Mouse (Mus musculus) neural tube, embryonic 13.5 days (tissue): Measurements from ENCODE around the gene Dnaaf3. TPM values are rescaled to one million over a fixed set of nuclear protein-coding genes. Genes with fewer than 3 reads are reported as not detected.
"Not testable (repeated sequence)": the region's sequence is repeated elsewhere in the genome, so short reads cannot be mapped to it uniquely, and the experiment has no call there.

Experiments
- ATAC-seq: fragments of 200-750 bp; cut with Nextera tagmentation; 2 replicates; pipeline ENCODE4 v1.8.0; 2017; ENCODE audit warnings: low read depth, mild to moderate bottlenecking, moderate TSS enrichment, moderate library complexity
- H3K27ac ChIP-seq: fragments of 300-500 bp; sonication (generic); replicated peaks from 2 replicates; pipeline ENCODE4 v1.5.1; 2015; ENCODE audit warnings: moderate library complexity, mild to moderate bottlenecking, inconsistent platforms
- H3K27me3 ChIP-seq: fragments of 300-500 bp; sonication (generic); 2 replicates; pipeline ENCODE4 v1.6.1; 2015; ENCODE audit warnings: mild to moderate bottlenecking, inconsistent platforms
- H3K36me3 ChIP-seq: fragments of 300-500 bp; sonication (generic); 2 replicates; pipeline ENCODE4 v1.6.1; 2015; ENCODE audit warnings: mild to moderate bottlenecking, inconsistent platforms
- H3K4me1 ChIP-seq: fragments of 300-500 bp; sonication (generic); replicated peaks from 2 replicates; pipeline ENCODE4 v1.6.1; 2015; ENCODE audit warnings: inconsistent platforms
- H3K4me2 ChIP-seq: fragments of 300-500 bp; sonication (generic); 2 replicates; pipeline ENCODE4 v1.6.1; 2015; ENCODE audit warnings: inconsistent platforms, mild to moderate bottlenecking, moderate library complexity
- H3K4me3 ChIP-seq: fragments of 300-500 bp; sonication (generic); 2 replicates; pipeline ENCODE4 v1.5.1; 2015; ENCODE audit warnings: mild to moderate bottlenecking, inconsistent platforms
- H3K9ac ChIP-seq: fragments of 300-500 bp; sonication (generic); 2 replicates; pipeline ENCODE4 v1.6.1; 2015; ENCODE audit warnings: moderate library complexity, mild to moderate bottlenecking, inconsistent platforms
- H3K9me3 ChIP-seq: fragments of 300-500 bp; sonication (generic); 2 replicates; pipeline ENCODE4 v1.6.1; 2016; ENCODE audit warnings: inconsistent platforms
- WGBS: fragments of 180-500 bp; shearing (Covaris S2); methylation state at CpG from one replicate; pipeline ENCODE4 v1.1.7; 2015; 5-methylcytosine and 5-hydroxymethylcytosine counted together
- polyA plus RNA-seq: library from polyadenylated mRNA; unstranded; fragments of >200 nt; fragmentation: Nextera tagmentation; extraction: Ambion mirVana; gene quantifications from 2 replicates; pipeline ENCODE4 v1.2.1, GENCODE M21; 2015

Dnaaf3 gene
- 1.1 and 1.2 TPM in 2 replicates for polyA plus RNA-seq

- H3K9me3 ChIP-seq = no peaks in the 10 kb centered on the region
- H3K4me3 ChIP-seq = peak within 1 kb of the TSS; percentile 28
- peak within 1 kb of the TSS; percentile 51 for H3K4me2 ChIP-seq
- H3K27me3 ChIP-seq = peaks cover 28% of the 10 kb centered on the region
- H3K36me3 ChIP-seq = no peaks in the 10 kb centered on the region
- 0 out of 2 replicates have a peak within 1 kb of the TSS, but pooled peaks have one; percentile 34 for H3K9ac ChIP-seq
- 2% methylated on average over 28 of the region's 28 CpGs for WGBS
- peaks cover 10% of the 10 kb centered on the region for H3K4me1 ChIP-seq
- ATAC-seq = peak; percentile 61
- no peak within 1 kb of the TSS for H3K27ac ChIP-seq
Observed at GRCm38 (mm10) chr7:4532005-4532729, at the start of gene Dnaaf3. TSS of gene Dnaaf3 (minus strand) at chr7:4532453.

- not testable (repeated sequence) for H3K4me1 ChIP-seq, H3K36me3 ChIP-seq, ATAC-seq, H3K4me2 ChIP-seq, H3K9me3 ChIP-seq, H3K9ac ChIP-seq, H3K27ac ChIP-seq, H3K27me3 ChIP-seq, H3K4me3 ChIP-seq
- WGBS = 84% methylated on average over 3 of the region's 3 CpGs
Observed at GRCm38 (mm10) chr7:4581481-4581880, 49.2 kb upstream of the Dnaaf3 start.

GRCm38 (mm10) chr7:4572361-4572760 is 40.1 kb upstream of the Dnaaf3 start:
- H3K4me3 ChIP-seq, H3K27ac ChIP-seq, H3K36me3 ChIP-seq, ATAC-seq, H3K4me1 ChIP-seq, H3K4me2 ChIP-seq, H3K27me3 ChIP-seq, H3K9ac ChIP-seq, H3K9me3 ChIP-seq: not testable (repeated sequence)
- WGBS = 66% methylated on average over 2 of the region's 2 CpGs

DNA sequence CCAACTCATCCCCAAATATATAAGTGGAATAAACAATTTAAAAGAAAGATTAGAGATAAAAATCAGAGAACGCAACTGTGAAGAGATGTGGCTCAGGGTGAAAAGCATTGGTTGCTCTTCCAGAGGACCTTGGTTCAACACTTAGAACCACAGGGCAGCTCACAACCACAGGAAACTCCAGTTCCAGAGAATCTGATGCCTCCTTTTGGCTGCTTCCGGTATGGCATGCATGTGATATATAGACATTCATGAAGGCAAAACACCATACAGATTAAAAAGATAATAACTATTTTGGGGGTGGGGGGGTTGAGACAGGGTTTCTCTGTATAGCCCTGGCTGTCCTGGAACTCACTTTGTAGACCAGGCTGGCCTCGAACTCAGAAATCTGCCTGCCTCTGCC is 30.4 kb upstream of the Dnaaf3 start:
- Histone ChIP-seq H3K4me3 (no peak overlapping the region), H3K27me3 (no peaks in the 10 kb centered on the region; the same call in 1 of the 2 replicates), H3K4me1 (no peaks in the 10 kb centered on the region), H3K4me2 (no peak overlapping the region), H3K36me3 (no peaks in the 10 kb centered on the region), H3K9ac (no peak overlapping the region), H3K9me3 (no peaks in the 10 kb centered on the region), H3K27ac (no peak overlapping the region)
- no peak for ATAC-seq
- 94% methylated on average over 3 of the region's 3 CpGs for WGBS

- WGBS = 78% methylated on average over 6 of the region's 6 CpGs
- Histone ChIP-seq H3K27ac (0 out of 2 replicates have a peak overlapping the region, but pooled peaks have one; percentile 28), H3K27me3 (no peaks in the 10 kb centered on the region; the same call in 1 of the 2 replicates), H3K9me3 (no peaks in the 10 kb centered on the region), H3K4me3 (no peak overlapping the region), H3K9ac (peak overlapping the region; percentile 49; the same call in 1 of the 2 replicates), H3K4me2 (peak overlapping the region; percentile 36), H3K36me3 (no peaks in the 10 kb centered on the region), H3K4me1 (no peaks in the 10 kb centered on the region)
- peak; percentile 67 for ATAC-seq
Observed at GRCm38 (mm10) chr7:4557167-4557560, 24.9 kb upstream of the Dnaaf3 start.

DNA sequence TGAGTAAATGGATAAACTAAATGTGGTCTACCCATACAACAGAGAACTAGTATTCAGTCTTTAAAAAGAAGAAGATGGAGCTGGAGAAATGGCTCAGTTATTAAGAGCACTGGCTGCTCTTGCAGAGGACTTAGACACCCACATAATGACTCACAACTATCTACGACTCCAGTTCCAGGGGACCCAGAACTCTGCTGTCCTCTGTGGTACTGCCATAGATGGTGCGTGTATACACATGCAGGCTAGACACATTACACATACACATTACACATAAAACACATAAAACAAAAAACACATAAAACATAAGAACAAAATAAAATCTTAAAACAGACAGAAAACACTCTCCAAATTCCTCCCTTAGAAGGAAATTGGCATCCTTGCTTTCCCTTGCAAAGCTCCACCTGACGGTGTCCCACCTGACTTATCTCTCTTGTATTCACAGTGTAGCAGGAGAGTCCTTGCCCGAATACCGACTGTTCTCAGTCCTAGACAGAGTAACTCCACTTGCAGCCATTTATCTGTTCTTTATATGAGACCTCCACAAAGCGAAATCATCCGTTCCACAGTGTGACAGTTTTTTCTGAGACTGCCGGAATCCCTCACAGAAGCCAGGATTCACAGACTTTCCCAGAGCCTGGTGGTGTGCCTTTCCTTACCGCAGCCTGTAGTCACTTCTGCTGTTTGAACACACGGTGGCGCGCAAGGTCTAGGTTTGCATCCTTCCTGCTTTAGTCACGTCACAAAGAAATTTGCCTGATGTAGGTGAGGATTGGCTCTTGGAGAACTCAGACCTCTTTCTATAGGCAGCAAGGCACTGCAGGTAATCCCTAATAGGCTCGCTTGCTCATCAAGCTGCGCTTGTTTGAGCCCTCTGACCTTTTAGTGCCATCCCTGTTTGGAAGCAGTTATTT is 24.3 kb upstream of the Dnaaf3 start:
- Histone ChIP-seq H3K27ac (0 out of 2 replicates have a peak overlapping the region, but pooled peaks have one; percentile 28), H3K27me3 (no peaks in the 10 kb centered on the region; the same call in 1 of the 2 replicates), H3K4me2 (peak overlapping the region; percentile 36), H3K9ac (peak overlapping the region; percentile 49; the same call in 1 of the 2 replicates), H3K4me3 (no peak overlapping the region), H3K4me1 (no peaks in the 10 kb centered on the region), H3K9me3 (no peaks in the 10 kb centered on the region), H3K36me3 (no peaks in the 10 kb centered on the region)
- ATAC-seq = peak; percentile 94
- 23% methylated on average over 15 of the region's 15 CpGs for WGBS

GRCm38 (mm10) chr7:4547221-4547641 is 15.0 kb upstream of the Dnaaf3 start, which contains the start of gene Syt5:
TSS of gene Syt5 (minus strand) at chr7:4547541.
- H3K9me3 ChIP-seq = no peaks in the 10 kb centered on the region
- peaks cover 17% of the 10 kb centered on the region for H3K4me1 ChIP-seq
- peaks cover 8% of the 10 kb centered on the region for H3K36me3 ChIP-seq
- H3K9ac ChIP-seq = peak within 1 kb of the TSS; percentile 77
- ATAC-seq = peak; percentile 83
- WGBS = 5% methylated on average over 31 of the region's 33 CpGs
- H3K27me3 ChIP-seq = no peaks in the 10 kb centered on the region
- peak within 1 kb of the TSS; percentile 52 for H3K4me3 ChIP-seq
- peak within 1 kb of the TSS; percentile 92 for H3K27ac ChIP-seq
- peak within 1 kb of the TSS; percentile 72 for H3K4me2 ChIP-seq

- Histone ChIP-seq H3K27ac (peak overlapping the region; percentile 92), H3K4me1 (peaks cover 17% of the 10 kb centered on the region), H3K9me3 (no peaks in the 10 kb centered on the region), H3K4me2 (peak overlapping the region; percentile 72), H3K9ac (peak overlapping the region; percentile 77), H3K27me3 (no peaks in the 10 kb centered on the region), H3K36me3 (peaks cover 14% of the 10 kb centered on the region), H3K4me3 (peak overlapping the region; percentile 52)
- peak; percentile 90 for ATAC-seq
- 1% methylated on average over 26 of the region's 26 CpGs for WGBS
Observed at GRCm38 (mm10) chr7:4546591-4547131, 14.4 kb upstream of the Dnaaf3 start.

- H3K4me1 ChIP-seq = peaks cover 17% of the 10 kb centered on the region
- H3K4me3 ChIP-seq = peak overlapping the region; percentile 52
- peak overlapping the region; percentile 92 for H3K27ac ChIP-seq
- 72% methylated on average over 15 of the region's 15 CpGs for WGBS
- peak overlapping the region; percentile 77 for H3K9ac ChIP-seq
- H3K27me3 ChIP-seq = peaks cover under 1% of the 10 kb centered on the region; the same call in 1 of the 2 replicates
- H3K36me3 ChIP-seq = peaks cover 18% of the 10 kb centered on the region
- no peaks in the 10 kb centered on the region for H3K9me3 ChIP-seq
- peak overlapping the region; percentile 72 for H3K4me2 ChIP-seq
- ATAC-seq = peak; percentile 37
Observed at GRCm38 (mm10) chr7:4546050-4546449, 13.8 kb upstream of the Dnaaf3 start.

GRCm38 (mm10) chr7:4542013-4542412 is 9.8 kb upstream of the Dnaaf3 start:
- Histone ChIP-seq H3K4me2 (no peak overlapping the region), H3K4me1 (peaks cover 13% of the 10 kb centered on the region), H3K9ac (no peak overlapping the region), H3K36me3 (peaks cover 43% of the 10 kb centered on the region), H3K9me3 (no peaks in the 10 kb centered on the region), H3K4me3 (no peak overlapping the region), H3K27ac (no peak overlapping the region), H3K27me3 (peaks cover 14% of the 10 kb centered on the region; the same call in 1 of the 2 replicates)
- 36% methylated on average over 17 of the region's 17 CpGs for WGBS
- no peak for ATAC-seq

GRCm38 (mm10) chr7:4541344-4541743 is 9.1 kb upstream of the Dnaaf3 start:
- WGBS = 73% methylated on average over 5 of the region's 5 CpGs
- Histone ChIP-seq H3K4me2 (no peak overlapping the region), H3K27me3 (peaks cover 14% of the 10 kb centered on the region; the same call in 1 of the 2 replicates), H3K4me1 (peaks cover 10% of the 10 kb centered on the region), H3K9me3 (no peaks in the 10 kb centered on the region), H3K9ac (no peak overlapping the region), H3K27ac (no peak overlapping the region), H3K4me3 (no peak overlapping the region), H3K36me3 (peaks cover 43% of the 10 kb centered on the region)
- no peak for ATAC-seq
